Mouse (Mus musculus): ENCODE measurements at regions not wholly inside any gene's neighbourhood (a gene's known extent, or its start where the extent isn't known, plus 50 kb on each side); places are given as distances from the start of the nearest gene placed in this dataset.

DNA sequence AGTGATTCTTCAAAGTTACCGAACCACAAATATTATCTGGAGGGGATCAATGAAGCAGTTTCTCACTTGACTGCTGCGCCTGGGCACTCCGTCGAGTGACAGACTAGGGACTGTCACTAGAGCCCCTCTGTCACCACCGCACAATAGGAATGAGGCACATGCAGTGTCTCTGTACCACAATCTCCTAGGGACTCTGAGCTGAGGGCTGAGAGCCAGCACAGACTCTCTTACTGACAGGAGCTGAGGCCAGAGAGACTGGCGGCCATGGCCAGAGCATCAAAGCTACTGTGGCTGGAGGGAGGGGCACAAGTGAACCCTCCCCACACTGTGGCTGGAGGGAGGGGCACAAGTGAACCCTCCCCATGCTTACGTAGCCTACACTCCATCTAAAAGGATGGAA lies 173.7 kb downstream of the Bmp7 start:
- no peak for ATAC-seq (replicated peaks; ENCODE audit: low read depth, poor library complexity, severe bottlenecking)

DNA sequence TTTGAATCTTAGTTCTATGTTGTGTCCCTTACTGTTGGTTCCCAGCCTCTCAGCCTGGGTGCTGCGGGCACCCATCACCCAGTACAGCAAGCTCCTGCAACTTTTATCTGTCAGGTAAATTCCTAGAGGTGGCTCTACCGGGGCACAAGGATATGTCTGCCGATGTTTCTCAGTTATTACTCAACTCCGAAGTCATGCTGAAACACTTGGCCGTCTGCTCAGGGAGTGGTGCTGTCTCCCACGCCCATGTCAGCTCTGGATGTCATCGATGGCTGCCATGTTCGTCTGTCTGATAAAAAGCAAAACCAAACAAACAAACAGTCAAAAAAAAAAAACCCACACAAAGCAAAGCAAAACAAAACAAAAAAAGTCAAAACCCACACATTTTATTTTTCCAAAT lies 171.4 kb downstream of the Bmp7 start:
- no peak for ATAC-seq (replicated peaks; ENCODE audit: low read depth, poor library complexity, severe bottlenecking)

DNA sequence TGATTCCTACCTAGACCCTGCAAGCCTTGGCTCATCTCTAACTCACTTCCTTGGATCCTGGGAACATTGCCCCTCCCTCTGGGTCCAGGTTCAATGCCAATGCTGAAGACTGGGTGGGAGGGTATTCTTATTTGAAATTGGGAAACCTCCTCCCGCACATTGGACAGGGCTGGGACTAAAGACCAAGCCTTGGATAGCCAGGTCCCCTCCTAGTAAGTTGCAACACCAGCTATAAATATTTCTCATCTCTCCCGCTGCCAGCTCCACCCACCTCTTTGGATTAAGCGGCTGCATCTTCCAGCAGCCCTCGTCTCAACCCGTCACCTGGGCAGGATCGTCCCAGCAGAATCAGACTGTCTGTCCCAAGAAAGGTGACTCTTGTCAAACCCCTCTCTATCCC lies 170.1 kb downstream of the Bmp7 start:
- no peak for ATAC-seq (replicated peaks; ENCODE audit: low read depth, poor library complexity, severe bottlenecking)

DNA sequence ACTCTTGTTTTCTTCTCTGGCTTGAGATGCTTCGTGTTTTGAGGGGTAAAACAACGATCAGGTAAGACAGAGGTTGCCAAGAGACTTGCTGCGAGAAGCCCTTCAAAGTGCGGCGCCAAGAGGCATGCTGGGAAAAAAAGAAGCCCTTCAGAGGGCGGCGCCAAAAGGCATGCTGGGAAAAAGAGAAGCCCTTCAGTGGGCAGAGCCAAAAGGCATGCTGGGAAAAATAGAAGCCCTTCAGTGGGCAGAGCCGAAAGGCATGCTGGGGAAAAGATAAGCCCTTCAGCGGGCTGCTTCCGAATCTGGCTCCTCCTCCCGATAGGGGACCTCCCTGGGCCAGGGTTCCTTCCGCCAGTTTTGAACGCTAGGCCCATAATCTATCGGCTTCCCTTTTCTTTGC lies 169.5 kb downstream of the Bmp7 start:
- no peak for ATAC-seq (replicated peaks; ENCODE audit: low read depth, poor library complexity, severe bottlenecking)

DNA sequence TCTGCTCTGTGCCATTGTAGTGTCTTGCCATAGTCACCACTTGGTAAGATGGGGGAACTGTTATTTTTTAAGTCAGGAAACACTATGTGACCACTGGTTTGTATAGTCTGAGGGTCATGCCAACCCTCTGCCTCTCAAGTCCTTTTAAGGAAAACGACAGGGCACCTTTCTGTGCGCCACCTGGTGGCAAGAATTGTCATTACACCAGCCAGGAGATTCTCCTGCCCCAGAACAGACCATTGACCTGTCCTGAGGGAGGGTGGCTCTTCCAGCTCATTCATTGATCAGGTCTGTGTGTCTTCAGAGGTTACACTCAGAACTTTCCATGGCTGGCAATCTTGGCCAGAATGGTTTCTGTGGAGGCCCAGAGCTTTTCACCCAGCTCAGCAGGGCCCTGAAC lies 166.9 kb downstream of the Bmp7 start:
- ATAC-seq (replicated peaks; ENCODE audit: low read depth, poor library complexity, severe bottlenecking) = peak; percentile 76; the same call in 1 of the 2 replicates

DNA sequence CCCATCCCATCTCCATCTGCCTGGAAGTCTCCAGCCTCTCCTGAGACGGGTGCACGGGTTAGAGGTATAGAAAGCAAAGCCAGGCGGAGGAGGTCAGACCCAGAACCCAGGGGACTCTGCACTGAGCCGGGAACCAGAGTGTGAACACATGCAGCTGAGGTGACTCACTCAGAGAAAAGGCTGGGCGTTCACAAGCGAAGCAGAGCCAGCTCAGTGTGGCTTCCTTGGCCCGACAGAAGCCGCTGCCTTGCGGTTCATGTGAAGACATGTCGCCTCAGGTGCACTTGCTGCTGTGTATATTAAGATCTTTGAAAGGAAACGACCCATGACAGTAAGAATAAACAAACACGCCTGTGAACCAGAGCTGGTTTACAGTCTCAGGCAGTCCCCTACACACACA lies 163.6 kb downstream of the Bmp7 start:
- no peak for ATAC-seq (replicated peaks; ENCODE audit: low read depth, poor library complexity, severe bottlenecking)

DNA sequence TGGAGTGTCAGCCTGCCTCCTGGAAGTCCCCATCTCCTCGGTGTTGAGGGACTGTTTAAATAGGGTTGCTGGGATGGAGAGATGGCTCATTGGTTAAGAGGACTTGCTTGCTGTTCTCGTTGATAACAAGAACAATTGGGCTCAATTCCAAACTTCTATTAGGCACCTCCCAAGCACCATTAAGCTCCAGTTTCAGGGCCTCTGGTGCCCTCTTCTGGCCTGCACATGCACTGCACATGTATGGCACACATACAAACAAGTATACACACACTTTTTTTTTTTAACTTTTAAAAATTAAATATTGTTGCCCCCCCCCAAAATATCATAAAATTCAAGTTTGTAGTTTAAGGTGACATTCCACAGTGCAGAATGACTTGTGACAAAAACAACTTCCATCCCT lies 162.3 kb downstream of the Bmp7 start:
- no peak for ATAC-seq (replicated peaks; ENCODE audit: low read depth, poor library complexity, severe bottlenecking)

DNA sequence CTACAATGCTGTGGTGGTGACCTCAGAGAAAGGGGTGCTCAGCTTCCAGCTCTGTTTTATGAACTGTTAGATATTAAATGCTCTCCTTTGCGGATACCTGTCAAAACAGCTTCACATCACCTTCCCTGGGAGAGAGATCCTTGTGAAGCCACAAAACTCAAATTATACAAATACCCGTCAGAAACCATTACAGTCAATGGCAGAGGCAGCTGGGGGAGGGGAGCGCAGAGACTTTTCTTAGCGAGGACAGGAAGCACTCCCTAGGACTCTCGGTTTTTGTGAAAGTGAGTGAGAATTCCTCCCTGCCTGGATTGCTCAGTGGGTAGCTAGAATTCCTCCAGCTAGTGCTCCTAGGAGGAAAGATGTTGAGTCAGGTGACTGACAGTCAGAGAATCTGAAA lies 161.0 kb downstream of the Bmp7 start:
- no peak for ATAC-seq (replicated peaks; ENCODE audit: low read depth, poor library complexity, severe bottlenecking)

DNA sequence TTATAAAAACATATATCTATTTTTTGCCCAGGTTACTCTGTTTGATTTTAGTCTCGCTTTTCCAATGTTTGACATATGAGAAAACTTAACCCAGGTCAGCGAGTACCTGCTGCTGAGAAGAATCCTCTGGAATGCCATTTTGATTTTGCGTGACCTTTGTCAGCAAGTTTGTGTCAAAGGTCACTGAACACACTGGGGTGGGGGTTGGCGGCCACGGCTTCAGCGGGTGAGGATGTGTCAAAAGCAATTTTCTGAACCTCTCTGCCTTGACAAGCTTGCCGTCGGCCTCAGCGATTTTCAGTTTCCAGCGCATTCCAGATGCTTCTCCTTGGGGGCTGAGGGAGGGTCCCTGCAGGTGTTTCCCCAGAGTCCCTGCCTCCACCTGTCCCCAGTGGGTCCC lies 157.4 kb downstream of the Bmp7 start:
- no peak for ATAC-seq (replicated peaks; ENCODE audit: low read depth, poor library complexity, severe bottlenecking)

DNA sequence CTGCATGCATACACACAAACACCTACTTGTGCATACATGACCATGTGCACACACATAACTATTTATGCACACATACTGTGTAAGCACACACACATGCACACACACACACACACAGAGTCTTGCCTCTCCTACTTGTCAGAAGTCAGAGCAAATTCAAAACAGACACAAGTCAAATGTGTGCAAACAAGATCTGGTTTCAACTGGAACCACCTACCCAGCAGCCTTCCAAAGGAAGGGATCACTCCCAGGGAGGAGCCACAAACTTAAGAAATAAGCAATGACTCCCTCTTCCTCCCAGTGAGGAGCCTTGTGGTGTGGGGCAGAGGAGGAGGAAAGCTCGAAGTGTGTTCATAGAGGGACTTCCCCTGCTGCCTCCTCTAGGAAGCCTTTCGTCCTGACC lies 153.8 kb downstream of the Bmp7 start:
- no peak for ATAC-seq (replicated peaks; ENCODE audit: low read depth, poor library complexity, severe bottlenecking)

DNA sequence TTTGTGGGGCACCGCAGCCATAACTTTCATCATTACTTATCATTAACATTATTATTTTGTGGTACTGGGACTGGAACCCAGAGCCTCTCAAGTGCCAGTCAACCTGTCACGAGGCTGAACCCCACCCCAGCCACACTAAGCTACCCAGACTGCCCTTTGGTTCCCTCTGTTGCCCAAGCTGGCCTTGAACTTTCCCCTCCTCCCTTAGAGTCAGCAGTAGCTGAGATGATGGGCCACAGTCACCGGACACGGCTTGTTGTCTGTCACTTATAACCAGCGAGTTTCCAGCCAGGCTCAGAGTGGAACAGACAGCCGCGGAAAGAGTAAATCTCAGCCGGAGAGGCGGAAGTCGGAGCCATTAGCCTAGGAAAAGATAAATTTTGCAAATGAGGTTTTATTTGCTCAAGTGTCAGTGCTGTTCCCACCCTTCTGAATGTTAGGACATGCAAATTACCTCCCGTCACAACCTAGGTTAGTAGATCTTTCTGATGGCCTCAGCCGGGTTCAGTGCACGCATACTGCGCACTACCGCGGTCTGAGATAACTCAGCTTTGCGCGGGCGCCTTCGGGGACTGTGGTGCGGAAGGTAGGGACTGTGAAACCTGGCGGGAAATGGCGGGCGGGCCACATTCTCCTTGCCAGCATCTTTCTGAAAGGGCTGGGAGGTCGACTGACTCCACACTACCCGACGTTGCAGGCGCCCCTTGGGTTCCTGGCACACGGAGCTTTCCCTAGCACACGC lies 152.7 kb downstream of the Bmp7 start:
- no peak for ATAC-seq (replicated peaks; ENCODE audit: low read depth, poor library complexity, severe bottlenecking)

DNA sequence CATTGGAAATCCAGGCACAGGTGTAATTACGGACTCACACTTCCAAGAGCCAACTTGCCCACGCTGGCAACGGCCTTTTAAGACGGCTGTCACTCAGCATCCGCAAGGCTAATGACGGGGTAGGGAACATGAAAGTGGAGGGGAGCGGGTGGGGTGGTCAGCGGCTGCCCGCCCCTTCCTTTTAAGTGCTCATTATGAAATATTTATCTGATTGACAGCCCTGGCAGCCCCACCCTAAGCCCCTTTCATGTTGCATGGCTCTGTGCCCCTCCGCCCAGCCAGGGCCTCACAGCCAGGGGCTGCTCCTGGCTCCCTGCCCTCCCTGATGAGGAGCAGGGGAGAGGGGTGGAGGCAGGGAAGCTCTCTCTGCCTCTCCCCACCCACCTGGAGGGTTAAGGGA lies 150.9 kb downstream of the Bmp7 start:
- ATAC-seq (replicated peaks; ENCODE audit: low read depth, poor library complexity, severe bottlenecking) = no peak

DNA sequence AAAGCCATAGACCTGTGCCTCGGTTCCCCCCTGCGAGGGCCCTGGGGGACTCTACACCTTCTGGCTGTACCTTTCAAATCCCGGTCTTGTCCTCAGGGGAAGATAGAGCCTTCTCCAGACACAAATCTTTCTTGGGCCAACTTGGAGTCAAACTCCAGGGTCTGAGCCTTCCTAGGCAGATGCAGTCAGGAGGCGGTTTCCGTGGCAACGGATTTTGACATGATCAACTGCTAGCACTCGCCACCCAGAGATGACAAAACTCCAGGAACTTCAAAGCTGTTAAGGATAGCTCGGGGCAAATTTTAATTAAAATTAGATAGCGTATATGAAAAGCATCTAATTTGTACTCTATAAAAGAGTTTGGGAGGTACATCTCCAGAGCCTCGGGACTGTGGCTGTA lies 147.6 kb downstream of the Bmp7 start:
- ATAC-seq (replicated peaks; ENCODE audit: low read depth, poor library complexity, severe bottlenecking) = no peak

DNA sequence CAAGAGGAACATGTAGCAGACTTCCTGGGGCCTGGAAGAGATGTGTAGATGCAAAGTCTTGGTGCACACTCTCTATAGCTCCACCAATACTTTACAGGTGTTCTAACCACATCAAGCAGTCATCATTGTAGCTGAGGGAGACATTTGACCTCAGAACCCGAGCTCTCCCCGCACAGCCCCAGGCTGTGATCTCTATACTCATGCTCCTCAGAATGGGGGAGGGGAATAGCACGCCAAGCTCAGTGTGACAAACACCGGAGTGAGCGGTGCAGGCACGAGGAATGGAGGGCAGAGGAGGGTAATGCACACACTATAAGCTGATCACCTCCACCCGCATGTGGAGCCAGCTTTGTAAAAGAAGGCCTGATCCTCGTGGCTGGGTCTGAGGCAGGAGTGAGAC lies 146.1 kb downstream of the Bmp7 start:
- ATAC-seq (replicated peaks; ENCODE audit: low read depth, poor library complexity, severe bottlenecking) = no peak

DNA sequence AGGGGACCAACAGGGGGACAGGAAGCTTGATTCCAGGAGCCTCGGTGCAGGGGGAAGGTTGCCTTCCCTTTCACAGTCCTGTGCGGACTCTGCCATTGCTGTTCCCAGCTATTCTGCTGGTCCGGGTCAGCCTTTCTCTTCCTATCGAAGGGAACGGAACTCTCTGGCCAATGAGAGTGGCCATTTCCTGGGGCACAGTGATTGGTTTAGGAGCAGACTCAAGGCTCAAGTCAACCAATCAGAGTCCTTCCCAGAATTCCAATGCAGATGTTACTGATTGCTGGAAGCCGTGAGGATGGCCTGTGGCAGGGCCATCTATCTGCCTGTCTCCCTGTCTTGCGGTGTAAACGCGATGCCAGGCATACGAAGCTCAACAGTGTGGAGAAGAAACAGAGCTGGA lies 145.3 kb downstream of the Bmp7 start:
- no peak for ATAC-seq (replicated peaks; ENCODE audit: low read depth, poor library complexity, severe bottlenecking)

DNA sequence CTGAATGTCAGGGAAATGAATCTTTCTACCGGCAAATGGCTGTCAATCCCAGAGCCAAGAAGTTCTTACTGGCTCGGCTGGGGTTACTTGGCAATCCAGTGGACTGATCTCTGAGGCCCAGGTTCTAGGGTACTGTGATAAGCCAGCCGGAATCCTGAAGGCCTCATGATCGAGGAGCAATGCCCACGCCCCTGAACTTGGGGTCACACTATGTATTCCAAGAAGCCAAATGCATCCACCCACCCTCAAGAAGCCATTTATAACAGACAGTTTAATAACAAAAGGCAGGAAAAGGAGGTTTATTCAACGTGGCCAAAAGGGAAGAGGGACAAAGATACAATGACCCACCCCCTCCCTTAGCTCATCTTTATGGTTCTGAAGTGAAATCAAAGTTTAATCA lies 144.0 kb downstream of the Bmp7 start:
- ATAC-seq (replicated peaks; ENCODE audit: low read depth, poor library complexity, severe bottlenecking) = no peak

DNA sequence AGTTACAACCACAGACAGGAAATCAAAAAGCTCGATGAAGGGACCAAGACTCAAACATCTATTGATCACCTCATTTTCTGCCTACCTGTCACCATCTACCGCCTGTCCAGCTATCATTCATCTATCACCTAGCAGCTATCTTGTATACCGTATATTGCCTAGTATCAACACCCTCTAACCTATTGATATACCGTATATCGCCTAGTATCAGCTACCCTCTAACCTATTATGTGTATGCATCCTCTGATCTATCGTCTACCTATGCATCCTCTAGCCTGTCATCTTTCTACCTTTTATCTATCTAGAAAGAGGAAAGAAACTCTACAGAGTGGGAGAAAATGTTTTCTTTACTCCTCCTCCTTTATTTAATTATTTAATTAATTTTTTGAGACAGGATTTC lies 143.2 kb downstream of the Bmp7 start:
- no peak for ATAC-seq (replicated peaks; ENCODE audit: low read depth, poor library complexity, severe bottlenecking)

DNA sequence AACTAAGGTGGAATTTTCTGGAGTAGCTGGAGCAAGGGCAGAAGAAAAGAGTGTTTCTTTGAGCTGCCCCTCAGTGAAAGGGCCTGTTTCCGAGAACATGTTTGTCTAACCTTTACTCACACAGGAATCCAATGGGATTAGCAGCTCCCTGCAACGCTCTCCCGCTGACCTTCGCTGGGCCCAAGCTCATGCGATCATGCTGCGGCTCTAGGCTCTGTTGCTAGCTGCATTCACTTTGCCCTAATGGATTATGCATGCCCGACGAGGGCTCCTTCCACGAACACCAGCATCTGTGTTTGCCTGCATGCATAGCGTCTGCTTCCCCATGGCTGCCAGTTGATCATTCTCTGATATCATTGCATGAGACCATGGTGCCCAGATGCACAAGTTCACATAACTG lies 140.2 kb downstream of the Bmp7 start:
- no peak for ATAC-seq (replicated peaks; ENCODE audit: low read depth, poor library complexity, severe bottlenecking)

DNA sequence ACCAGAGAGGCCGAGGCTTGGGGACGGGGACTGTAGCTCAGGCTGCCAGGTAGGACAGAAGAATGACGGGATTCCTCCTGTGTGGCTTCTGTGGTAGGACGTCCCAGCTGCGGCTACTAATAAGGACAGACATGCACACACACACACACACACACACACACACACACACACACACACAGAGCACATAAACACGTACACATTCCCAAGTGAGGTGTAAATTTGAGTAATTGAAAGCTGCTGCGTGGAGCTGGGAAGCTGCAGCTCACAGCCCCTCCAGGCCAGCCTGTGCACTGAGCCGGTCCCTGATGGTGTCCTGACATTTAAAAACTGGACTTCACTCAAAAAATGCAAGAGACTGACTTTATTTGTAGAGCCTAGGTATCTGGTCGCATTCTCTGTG lies 139.3 kb downstream of the Bmp7 start:
- ATAC-seq (replicated peaks; ENCODE audit: low read depth, poor library complexity, severe bottlenecking) = no peak

DNA sequence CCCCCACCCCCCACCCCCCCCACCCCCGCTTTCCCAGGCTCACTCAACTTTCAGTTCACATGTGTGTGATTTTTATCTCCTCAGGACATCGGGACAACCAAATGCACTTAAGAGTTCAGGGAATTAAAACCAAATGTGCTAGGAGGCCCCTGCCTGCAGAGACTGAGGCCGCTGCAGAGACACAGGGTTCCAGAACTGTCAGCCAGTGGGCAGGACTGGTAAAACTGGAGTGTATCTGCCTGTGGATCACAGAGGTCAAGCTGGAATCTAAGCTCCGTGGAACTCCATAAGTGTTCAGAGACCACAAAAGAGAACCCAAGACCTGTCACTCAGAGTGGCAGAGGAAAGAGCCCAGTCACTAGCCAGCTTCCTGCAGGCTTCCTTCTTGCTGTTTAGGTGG lies 138.3 kb downstream of the Bmp7 start:
- no peak for ATAC-seq (replicated peaks; ENCODE audit: low read depth, poor library complexity, severe bottlenecking)

DNA sequence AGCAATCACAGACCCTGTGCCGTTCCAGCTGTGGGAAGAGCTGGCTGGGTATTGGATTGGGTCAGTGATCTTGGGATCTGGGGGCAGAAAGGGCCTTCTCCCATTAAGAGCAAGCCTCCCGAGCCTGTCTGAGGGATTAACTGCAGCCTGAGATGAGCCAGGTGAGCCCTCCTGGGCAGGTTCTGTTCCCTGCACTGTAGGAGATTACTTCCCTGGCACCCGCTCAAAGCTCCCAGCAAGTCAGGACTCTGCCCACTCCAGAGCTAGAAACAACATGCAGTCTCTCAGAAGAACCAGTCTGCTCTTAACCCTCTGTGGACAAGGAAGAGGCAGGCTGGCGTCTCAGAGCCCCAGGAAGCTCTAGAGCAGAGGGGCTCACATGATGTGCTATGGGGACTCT lies 132.7 kb downstream of the Bmp7 start:
- no peak for ATAC-seq (replicated peaks; ENCODE audit: low read depth, poor library complexity, severe bottlenecking)

DNA sequence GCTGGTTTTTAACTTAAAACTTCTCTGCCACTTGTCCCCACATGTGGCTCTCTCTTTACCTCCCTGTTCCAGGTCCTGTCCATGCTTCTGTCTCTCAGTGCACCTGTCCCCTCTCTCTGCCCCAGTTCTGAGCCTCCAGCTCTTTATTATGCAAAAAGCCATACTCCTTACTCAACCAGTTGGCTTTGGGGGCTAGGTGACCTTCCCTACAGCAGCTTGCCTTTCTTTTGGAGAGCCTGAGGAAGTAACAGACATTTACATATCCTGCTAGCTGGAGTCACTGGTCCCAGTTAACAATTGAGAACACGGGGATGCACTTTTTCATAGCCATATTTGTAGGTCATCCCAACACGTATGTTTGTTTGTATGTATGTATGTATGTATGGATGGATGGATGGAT lies 130.8 kb downstream of the Bmp7 start:
- ATAC-seq (replicated peaks; ENCODE audit: low read depth, poor library complexity, severe bottlenecking) = no peak

DNA sequence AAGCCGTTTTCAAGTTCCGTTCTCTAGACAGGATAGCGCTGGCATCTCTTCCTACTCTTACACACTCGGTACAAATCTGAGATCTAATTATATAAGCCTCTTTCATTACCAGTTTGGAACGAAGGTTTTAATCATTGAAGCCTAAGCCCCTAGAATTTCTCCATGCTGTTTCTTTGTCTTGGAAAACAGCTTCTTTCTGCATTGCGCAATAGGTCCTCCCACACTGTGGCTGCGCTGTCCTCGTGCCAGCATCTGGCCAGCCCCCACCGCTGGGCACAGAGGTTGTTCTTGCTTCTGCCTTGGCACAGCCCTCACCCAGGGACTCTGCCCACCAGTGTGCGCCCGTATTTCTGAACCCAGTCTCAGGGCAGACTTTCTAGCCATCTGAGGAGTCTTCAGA lies 126.8 kb downstream of the Bmp7 start:
- ATAC-seq (replicated peaks; ENCODE audit: low read depth, poor library complexity, severe bottlenecking) = 0 out of 2 replicates have a peak, but pooled peaks have one; percentile 11
